Mouse (Mus musculus) testis, adult 2 months (tissue): Measurements from ENCODE around the gene Pcdh9.

Source experiments
- CTCF ChIP-seq: fragments of 200-500 bp; IDR thresholded peaks from 2 replicates; pipeline ENCODE4 v1.5.1; 2012; ENCODE audit warnings: low read depth, mild to moderate bottlenecking, inconsistent platforms, low read length, moderate library complexity; ENCODE audit not compliant: control insufficient read depth, insufficient read depth, insufficient replicate concordance
- POLR2A ChIP-seq: fragments of 200-500 bp; IDR thresholded peaks from 2 replicates; pipeline ENCODE4 v1.6.1; 2012; ENCODE audit warnings: low read depth, mild to moderate bottlenecking, inconsistent platforms, low read length, moderate library complexity; ENCODE audit not compliant: control insufficient read depth

DNA sequence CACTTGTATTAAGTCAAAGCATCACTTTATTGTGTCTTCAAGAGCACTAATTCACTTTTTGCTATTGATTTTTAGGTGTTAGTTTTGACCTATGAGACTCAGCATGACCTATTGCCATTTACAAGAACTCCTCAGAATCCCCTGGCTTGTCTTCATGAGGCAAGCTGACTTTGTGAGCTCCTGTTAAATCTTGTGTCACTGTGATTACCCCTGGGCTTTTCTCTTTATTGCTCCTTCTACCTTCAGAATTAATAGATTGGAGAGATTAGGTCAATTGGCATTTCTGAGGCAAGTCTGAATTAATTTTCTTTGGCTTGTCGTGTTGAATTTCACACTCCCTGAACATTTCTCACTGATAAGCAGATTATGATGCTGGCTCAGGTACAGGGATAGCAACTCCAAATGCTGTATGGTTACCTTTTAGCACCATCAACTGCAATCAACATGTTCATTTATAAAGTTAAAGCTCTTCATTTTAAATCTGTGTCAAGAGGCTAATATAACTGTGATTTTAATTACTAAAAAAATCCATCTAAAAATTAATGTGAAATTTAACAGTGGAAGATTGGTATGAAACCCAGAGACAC is 44.3 kb downstream of the Pcdh9 start:
- TF ChIP-seq POLR2A: no peak
- TF ChIP-seq CTCF: no peak
